Mouse (Mus musculus) stomach, postnatal 0 days (tissue): Measurements from ENCODE around the gene Lyrm7.

Experiments
- CTCF ChIP-seq: IDR thresholded peaks from 2 replicates; pipeline ENCODE4 v1.5.1; 2016; ENCODE audit warnings: antibody characterized with exemption, low read depth, mild to moderate bottlenecking, moderate library complexity
- EP300 ChIP-seq: optimal IDR thresholded peaks from 2 replicates; pipeline ENCODE3; 2016; ENCODE audit warnings: antibody characterized with exemption

DNA sequence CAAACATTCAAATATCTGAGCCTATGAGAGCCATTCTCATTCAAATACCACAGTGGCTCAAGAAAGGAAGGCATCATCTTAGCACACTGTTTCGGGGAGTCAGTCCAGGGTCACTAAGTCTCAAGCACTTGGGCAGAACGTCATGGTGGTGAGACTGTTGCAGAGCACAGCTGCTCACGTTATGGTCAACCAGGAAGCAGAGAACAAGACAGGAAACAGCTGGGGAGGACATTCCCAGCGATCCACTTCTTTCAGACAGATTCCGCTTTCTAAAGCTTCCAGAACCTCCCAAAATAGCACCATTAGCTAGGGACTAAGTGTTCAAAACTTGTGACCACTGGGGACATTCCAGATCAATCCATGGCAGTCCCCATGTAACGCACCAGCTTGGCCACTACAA, 27.2 kb upstream of the Lyrm7 start:
- TF ChIP-seq CTCF (no peak), EP300 (no peak)
